Mouse (Mus musculus) MEL (cell line): ENCODE measurements around the gene Myl12a. TPM values are rescaled to one million over a fixed set of nuclear protein-coding genes. Genes with fewer than 3 reads are reported as not detected.
A peak's percentile ranks its signal among the peaks of the same experiment; 100 is the strongest.

Experiments
- DNase-seq: peaks from one replicate; pipeline ENCODE4 v3.0.0; 2011; ENCODE audit warnings: low read depth, low spot score
- H3K27ac ChIP-seq: 2 replicates; pipeline ENCODE4 v1.5.1; 2012; ENCODE audit warnings: low read depth, mild to moderate bottlenecking, control low read depth, low read length, moderate library complexity; ENCODE audit not compliant: control insufficient read depth
- H3K27me3 ChIP-seq, 2 experiments: fragments of 150-350 bp in 1 of 2; sonication (generic) in 1 of 2; 2 replicates each; pipeline ENCODE4 v1.6.1; 2012; ENCODE audit warnings: low read length in 2 of 2, mild to moderate bottlenecking in 2 of 2, improper control_type of control experiment in 1 of 2, moderate library complexity in 1 of 2; ENCODE audit not compliant: insufficient read depth in 2 of 2, control insufficient read depth in 1 of 2
- H3K36me3 ChIP-seq, 2 experiments: 2 replicates each; pipeline ENCODE4 v1.6.1; 2012 to 2014; ENCODE audit warnings: low read length in 2 of 2, improper control_type of control experiment in 1 of 2, inconsistent platforms in 1 of 2, mild to moderate bottlenecking in 1 of 2; ENCODE audit not compliant: insufficient read depth in 2 of 2, control insufficient read depth in 1 of 2
- H3K4me1 ChIP-seq, 2 experiments: fragments of 150-350 bp in 1 of 2; sonication (generic) in 1 of 2; 2 replicates each; pipeline ENCODE4 v1.6.1; 2012; ENCODE audit warnings: low read length in 2 of 2, improper control_type of control experiment in 1 of 2, mild to moderate bottlenecking in 1 of 2; ENCODE audit not compliant: insufficient read depth in 2 of 2, control insufficient read depth in 1 of 2
- H3K4me3 ChIP-seq, 2 experiments: fragments of 150-350 bp in 1 of 2; sonication (generic) in 1 of 2; 2 replicates each; pipeline ENCODE4 v1.5.1; 2012; ENCODE audit warnings: low read depth in 2 of 2, low read length in 2 of 2, mild to moderate bottlenecking in 2 of 2, moderate library complexity in 2 of 2, control low read depth in 1 of 2, improper control_type of control experiment in 1 of 2; ENCODE audit not compliant: control insufficient read depth in 1 of 2, insufficient read depth in 1 of 2
- H3K79me2 ChIP-seq: 2 replicates; pipeline ENCODE4 v1.6.1; 2012; ENCODE audit warnings: mild to moderate bottlenecking, low read length, moderate library complexity; ENCODE audit not compliant: control insufficient read depth, poor library complexity, insufficient read depth
- H3K9ac ChIP-seq: 2 replicates; pipeline ENCODE4 v1.6.1; 2012; ENCODE audit warnings: low read depth, mild to moderate bottlenecking, control low read depth, low read length, moderate library complexity; ENCODE audit not compliant: control insufficient read depth, poor library complexity, severe bottlenecking
- H3K9me3 ChIP-seq: fragments of 150-350 bp; sonication (generic); replicated peaks from 2 replicates; pipeline ENCODE4 v1.6.1; 2012; ENCODE audit warnings: mild to moderate bottlenecking, low read length, improper control_type of control experiment, moderate library complexity; ENCODE audit not compliant: insufficient read depth
- CHD1 ChIP-seq: IDR thresholded peaks from 2 replicates; pipeline ENCODE4 v1.6.1; 2012; ENCODE audit warnings: low read depth, mild to moderate bottlenecking, inconsistent platforms, low read length, improper control_type of control experiment
- ELF1 ChIP-seq: IDR thresholded peaks from 2 replicates; pipeline ENCODE4 v1.6.1; 2014; ENCODE audit warnings: low read depth, mild to moderate bottlenecking, inconsistent platforms, low read length, improper control_type of control experiment, moderate library complexity
- EP300 ChIP-seq, 2 experiments: IDR thresholded peaks; 2 replicates each; pipeline ENCODE4 v1.6.1; 2011; ENCODE audit warnings: improper control_type of control experiment in 2 of 2, low read length in 2 of 2, low read depth in 1 of 2, mild to moderate bottlenecking in 1 of 2
- ETS1 ChIP-seq: IDR thresholded peaks from 2 replicates; pipeline ENCODE4 v1.6.1; 2012; ENCODE audit warnings: low read depth, mild to moderate bottlenecking, inconsistent platforms, low read length, improper control_type of control experiment, moderate library complexity
- GABPA ChIP-seq: IDR thresholded peaks from 2 replicates; pipeline ENCODE4 v1.6.1; 2012; ENCODE audit warnings: low read depth, mild to moderate bottlenecking, inconsistent platforms, low read length, improper control_type of control experiment, moderate library complexity
- GATA1 ChIP-seq: IDR thresholded peaks from 2 replicates; pipeline ENCODE4 v1.6.1; 2011; ENCODE audit warnings: low read depth, low read length, improper control_type of control experiment
- JUND ChIP-seq: IDR thresholded peaks from 2 replicates; pipeline ENCODE4 v1.6.1; 2011; ENCODE audit warnings: low read depth, mild to moderate bottlenecking, improper control_type of control experiment, low read length
- MAFK ChIP-seq: IDR thresholded peaks from 2 replicates; pipeline ENCODE4 v1.6.1; 2011; ENCODE audit warnings: low read depth, mild to moderate bottlenecking, low read length, improper control_type of control experiment, borderline replicate concordance
- MXI1 ChIP-seq: IDR thresholded peaks from 2 replicates; pipeline ENCODE4 v1.6.1; 2011; ENCODE audit warnings: mild to moderate bottlenecking, low read depth, low read length, improper control_type of control experiment
- NELFE ChIP-seq: IDR thresholded peaks from 2 replicates; pipeline ENCODE4 v1.6.1; 2011; ENCODE audit warnings: low read depth, low read length, improper control_type of control experiment
- POLR2AphosphoS2 ChIP-seq: IDR thresholded peaks from 2 replicates; pipeline ENCODE4 v1.6.1; 2011; ENCODE audit warnings: low read length, improper control_type of control experiment
- RCOR1 ChIP-seq: IDR thresholded peaks from 2 replicates; pipeline ENCODE4 v1.6.1; 2012; ENCODE audit warnings: low read depth, mild to moderate bottlenecking, inconsistent platforms, low read length, improper control_type of control experiment
- SIN3A ChIP-seq: IDR thresholded peaks from 2 replicates; pipeline ENCODE4 v1.6.1; 2012; ENCODE audit warnings: low read length, improper control_type of control experiment, inconsistent platforms
- TAL1 ChIP-seq: IDR thresholded peaks from 2 replicates; pipeline ENCODE4 v1.6.1; 2012; ENCODE audit warnings: mild to moderate bottlenecking, inconsistent platforms, low read length, moderate library complexity, mixed read lengths
- TBP ChIP-seq: IDR thresholded peaks from 2 replicates; pipeline ENCODE4 v1.8.0; 2011; ENCODE audit warnings: low read depth, low read length, improper control_type of control experiment
- TCF12 ChIP-seq: IDR thresholded peaks from 2 replicates; pipeline ENCODE4 v1.6.1; 2014; ENCODE audit warnings: low read depth, mild to moderate bottlenecking, inconsistent platforms, low read length, improper control_type of control experiment, moderate library complexity
- USF1 ChIP-seq: IDR thresholded peaks from 2 replicates; pipeline ENCODE4 v1.6.1; 2014; ENCODE audit warnings: low read depth, mild to moderate bottlenecking, inconsistent platforms, low read length, improper control_type of control experiment, moderate library complexity
- polyA plus RNA-seq, 2 experiments: library from polyadenylated mRNA; stranded (reverse) in 1 of 2; unstranded in 1 of 2; fragments of >175 nt in 1 of 2; fragments of >200 nt in 1 of 2; gene quantifications; 2 replicates each; pipeline versions ENCODE4 v1.2.1 to v1.2.4; 2012; ENCODE audit warnings: low replicate concordance in 2 of 2, low read depth in 1 of 2; ENCODE audit not compliant: insufficient read length in 2 of 2, insufficient read depth in 1 of 2, missing spikeins in 1 of 2
- total RNA-seq: library from RNA; depleted of rRNA; stranded (reverse); fragments of 300-350 nt; gene quantifications from 2 replicates; pipeline ENCODE4 v1.2.3, GENCODE M21; 2012

Myl12a gene
- total and polyA plus RNA-seq, 3 experiments: 113 to 130 TPM; not detected in 1

DNA sequence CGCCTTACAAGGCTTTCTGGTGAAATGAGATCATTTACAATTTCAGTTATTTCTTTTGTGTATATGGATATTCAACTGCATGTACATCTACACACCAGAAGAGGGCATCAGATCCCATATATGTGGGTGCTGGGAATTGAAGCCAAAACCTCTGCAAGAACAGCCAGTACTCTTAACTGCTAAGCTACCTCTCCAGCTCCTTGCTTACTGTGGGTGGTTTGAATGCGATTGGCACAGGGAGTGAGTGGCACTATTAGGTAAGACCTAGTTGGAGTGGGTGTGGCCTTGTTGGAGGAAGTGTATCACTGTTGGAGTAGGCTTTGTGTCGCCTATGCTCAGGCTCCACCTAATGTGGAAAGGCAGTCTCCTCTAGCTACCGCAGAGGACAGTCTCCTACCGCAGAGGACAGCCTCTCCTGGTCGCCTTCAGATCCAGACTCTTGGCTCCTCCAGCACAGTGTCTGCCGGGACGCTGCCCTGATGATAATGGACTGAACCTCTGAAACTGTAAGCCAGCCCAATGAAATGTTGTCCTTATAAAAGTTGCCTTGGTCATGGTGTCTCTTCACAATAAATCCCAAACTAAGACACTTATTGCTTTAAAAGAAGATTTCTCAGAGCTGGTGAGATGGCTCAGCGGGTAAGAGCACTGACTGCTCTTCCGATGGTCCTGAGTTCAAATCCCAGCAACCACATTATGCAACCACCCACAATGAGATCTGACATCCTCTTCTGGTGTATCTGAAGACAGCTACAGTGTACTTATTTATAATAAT lies 1.7 kb upstream of the Myl12a start (continued):
- TF ChIP-seq ELF1 (no peak), TBP (peak; percentile 69), JUND (no peak)

DNA sequence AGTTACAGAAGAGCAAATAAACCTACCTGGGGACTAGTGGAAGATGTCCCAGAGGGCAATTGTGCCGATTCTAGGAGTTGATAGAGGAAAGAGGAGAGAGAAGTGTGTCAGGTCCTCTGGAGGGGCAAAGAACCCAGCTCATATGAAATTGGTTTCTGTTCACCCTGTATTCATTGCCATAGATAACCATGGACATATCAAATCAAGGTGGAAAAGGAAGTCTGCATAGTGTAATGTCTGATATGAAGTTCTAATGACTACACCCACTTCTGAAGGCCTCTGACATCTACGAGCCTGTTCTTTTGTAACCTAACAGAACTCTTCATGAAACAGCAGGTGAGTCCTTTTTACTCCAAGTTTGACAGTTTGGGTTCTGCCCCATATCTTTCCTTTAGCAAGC lies 1.0 kb upstream of the Myl12a start:
- Histone ChIP-seq H3K4me1 (peaks cover 6 to 21% of the 10 kb centered on the region in 2 experiments; a peak in 3 of 4 replicates), H3K4me3 (peak overlapping the region; percentile 50 to 68), H3K79me2 (peaks cover 33% of the 10 kb centered on the region), H3K27me3 (no peaks in the 10 kb centered on the region), H3K36me3 (peaks cover 0 to 15% of the 10 kb centered on the region in 2 experiments; a peak in 2 of 4 replicates), H3K9ac (peak overlapping the region; percentile 91), H3K9me3 (no peaks in the 10 kb centered on the region), H3K27ac (peak overlapping the region; percentile 79)
- TF ChIP-seq USF1 (no peak), EP300 (IDR thresholded peaks at IDR 0.05; ENCODE audit: low read depth in 1 of 2, low read length in 2 of 2) (peak; percentile 78 to 80; a peak in 3 of 4 replicates), ETS1 (peak; percentile 35; the same call in 1 of the 2 replicates), SIN3A (peak; percentile 59), NELFE (no peak; the same call in 1 of the 2 replicates), POLR2AphosphoS2 (peak; percentile 27; the same call in 1 of the 2 replicates), MXI1 (no peak), RCOR1 (peak; percentile 83; the same call in 1 of the 2 replicates), GATA1 (peak; percentile 82), TCF12 (peak; percentile 80), TAL1 (peak; percentile 53)
- peak; percentile 76 for DNase-seq

DNA sequence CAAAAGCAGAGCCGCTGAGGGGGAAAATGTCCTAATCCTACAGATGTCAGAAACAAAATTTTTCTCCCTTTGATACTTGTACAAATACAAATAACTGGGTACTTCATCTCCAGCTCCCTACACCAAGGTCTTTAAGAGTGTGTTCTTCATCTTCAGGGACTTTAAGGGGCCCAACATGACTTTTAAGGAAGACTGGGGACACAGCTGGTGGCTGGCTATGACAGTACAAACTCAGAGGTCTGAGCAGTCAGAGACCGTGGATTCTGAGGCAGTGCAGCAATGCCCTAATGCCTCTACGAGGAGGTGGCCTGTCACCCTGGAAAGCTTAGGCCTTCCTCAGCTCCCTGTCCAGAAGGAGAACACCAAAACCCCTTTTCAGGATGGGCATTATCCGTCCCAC lies 434 bp upstream of the Myl12a start:
- H3K36me3 ChIP-seq: peaks cover 0 to 16% of the 10 kb centered on the region in 2 experiments; a peak in 2 of 4 replicates
- TF ChIP-seq CHD1: peak; percentile 82; the same call in 1 of the 2 replicates
- no peak for TF ChIP-seq TCF12
- no peak for TF ChIP-seq GABPA
- no peak for TF ChIP-seq MXI1
- TF ChIP-seq MAFK: no peak
- H3K27ac ChIP-seq: peak overlapping the region; percentile 79
- H3K9me3 ChIP-seq: no peaks in the 10 kb centered on the region
- peak overlapping the region; percentile 50 to 68 for H3K4me3 ChIP-seq
- peaks cover 6 to 21% of the 10 kb centered on the region in 2 experiments; a peak in 3 of 4 replicates for H3K4me1 ChIP-seq
- peak overlapping the region; percentile 91 for H3K9ac ChIP-seq
- H3K79me2 ChIP-seq: peaks cover 39% of the 10 kb centered on the region
- no peaks in the 10 kb centered on the region for H3K27me3 ChIP-seq
- peak; percentile 65 for DNase-seq
